35 mouse cellular contexts compared by ENCODE assay signal in the genomic region with DNA sequence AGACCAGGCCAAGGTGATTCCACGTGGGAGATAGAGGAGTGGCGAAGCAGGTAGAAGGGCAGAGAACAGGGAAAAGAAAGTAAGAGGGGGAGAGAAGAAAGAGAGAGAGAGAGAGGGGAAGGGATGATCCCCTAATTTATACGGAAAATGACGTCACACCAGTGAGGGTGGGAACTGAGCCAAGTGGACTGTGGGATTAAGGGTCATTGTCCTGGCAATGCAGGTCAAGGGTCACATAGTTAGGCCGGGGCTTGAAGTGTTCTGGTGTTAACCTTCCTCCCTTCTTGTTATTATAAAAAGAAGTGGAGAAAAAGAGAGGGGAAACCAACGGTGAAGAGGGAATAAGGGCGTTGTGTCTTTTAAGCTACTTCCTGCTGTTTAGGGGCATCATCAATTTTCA. TPM values are rescaled to one million over a fixed set of nuclear protein-coding genes. Genes with fewer than 3 reads are reported as not detected.
DNase-seq lines count a peak whose midpoint lies in the region; ATAC-seq and TF ChIP-seq lines count a peak whose summit lies in the region.
"Had no signal": no experiment of that assay in that cellular context is flagged by ENCODE, and none has a peak within 500 bp of the region (broad histone marks: within the 10 kb centered on the region; RNA-seq: fewer than 3 reads in every experiment).

No protein-coding gene starts in this region.

- no peak for TF ChIP-seq POLR2A in liver, adult 2 months (IDR thresholded peaks at IDR 0.05; ENCODE audit: extremely low read depth, insufficient read depth, low read length)

- no peaks in the 10 kb centered on the region for H3K36me3 ChIP-seq in kidney, embryonic 15.5 days
- H3K36me3 ChIP-seq in liver, adult 2 months (ENCODE audit: control insufficient read depth, insufficient read depth, low read length), result peaks cover 2% of the 10 kb centered on the region; the same call in 1 of the 2 replicates
- H3K36me3 ChIP-seq in liver, postnatal 0 days (replicated peaks; ENCODE audit: insufficient read depth, low read length), result no peaks in the 10 kb centered on the region
- H3K36me3 ChIP-seq: embryonic facial prominence, embryonic 10.5 days; embryonic facial prominence, embryonic 13.5 days; forebrain, embryonic 12.5 days; forebrain, embryonic 15.5 days; G1E; hindbrain, embryonic 10.5 days; hindbrain, embryonic 13.5 days had no signal

- no peaks in the 10 kb centered on the region for H3K4me1 ChIP-seq in kidney, embryonic 15.5 days
- peaks cover 14% of the 10 kb centered on the region for H3K4me1 ChIP-seq in liver, adult 2 months (ENCODE audit: control insufficient read depth, insufficient read depth, low read length)
- no peaks in the 10 kb centered on the region for H3K4me1 ChIP-seq in liver, postnatal 0 days (ENCODE audit: insufficient read depth)
- H3K4me1 ChIP-seq: embryonic facial prominence, embryonic 10.5 days; embryonic facial prominence, embryonic 13.5 days; forebrain, embryonic 12.5 days; forebrain, embryonic 15.5 days; hindbrain, embryonic 10.5 days; hindbrain, embryonic 13.5 days had no signal

- no peak overlapping the region for H3K4me3 ChIP-seq in kidney, embryonic 15.5 days (replicated peaks)
- no peak overlapping the region for H3K4me3 ChIP-seq in liver, adult 2 months (ENCODE audit: insufficient read depth, low read depth, low read length)
- H3K4me3 ChIP-seq in liver, postnatal 0 days (ENCODE audit: low read depth, low read length), result no peak overlapping the region
- H3K4me3 ChIP-seq: embryonic facial prominence, embryonic 10.5 days; embryonic facial prominence, embryonic 13.5 days; erythroblast, embryonic 14.5 days; forebrain, embryonic 12.5 days; forebrain, embryonic 15.5 days; hindbrain, embryonic 10.5 days; hindbrain, embryonic 13.5 days had no signal

- ATAC-seq in kidney, embryonic 15.5 days (replicated peaks; ENCODE audit: low FRiP score), result no peak
- ATAC-seq in liver, postnatal 0 days, result no peak
- ATAC-seq: forebrain, embryonic 15.5 days; hindbrain, embryonic 16.5 days; Patski had no signal

- TF ChIP-seq EP300 in liver, postnatal 0 days (IDR thresholded peaks at IDR 0.05; ENCODE audit: low read depth), result no peak

- no peaks in the 10 kb centered on the region for H3K9me3 ChIP-seq in kidney, embryonic 15.5 days (replicated peaks)
- no peaks in the 10 kb centered on the region for H3K9me3 ChIP-seq in liver, postnatal 0 days (ENCODE audit: low read length)
- H3K9me3 ChIP-seq: embryonic facial prominence, embryonic 10.5 days; embryonic facial prominence, embryonic 13.5 days; forebrain, embryonic 12.5 days; forebrain, embryonic 15.5 days; G1E; hindbrain, embryonic 10.5 days; hindbrain, embryonic 13.5 days had no signal

- peak; percentile 49 for DNase-seq in kidney, adult 11 months
- DNase-seq in liver, adult 2 months (ENCODE audit: extremely low read depth, low read depth, low spot score), result peak; percentile 52
- no peak for DNase-seq in liver, postnatal 0 days
- DNase-seq in kidney, postnatal 14 days, result peak; percentile 20
- no peak for DNase-seq in cerebellum, adult 9-10 months
- DNase-seq in ovary, adult 18-20 months (ENCODE audit: low spot score), result no peak
- DNase-seq: adrenal gland, postnatal 10 days; adrenal gland, postnatal 36 days; B cell, adult 2 months; cerebellum, adult 18-20 months; cerebellum, postnatal 10 days; cerebellum, postnatal 36 days; embryo, embryonic 11 days; gastrocnemius, postnatal 25 days; heart, postnatal 36 days had no signal

- H3K27ac ChIP-seq in kidney, embryonic 15.5 days, result no peak overlapping the region
- H3K27ac ChIP-seq in liver, adult 2 months (replicated peaks; ENCODE audit: insufficient read depth, low read depth, low read length), result no peak overlapping the region
- H3K27ac ChIP-seq in liver, postnatal 0 days (ENCODE audit: low read depth), result no peak overlapping the region
- H3K27ac ChIP-seq: embryonic facial prominence, embryonic 10.5 days; embryonic facial prominence, embryonic 13.5 days; forebrain, embryonic 12.5 days; forebrain, embryonic 15.5 days; hindbrain, embryonic 10.5 days; hindbrain, embryonic 13.5 days had no signal

- no peaks in the 10 kb centered on the region for H3K27me3 ChIP-seq in kidney, embryonic 15.5 days
- H3K27me3 ChIP-seq in liver, adult 2 months (ENCODE audit: control insufficient read depth, insufficient read depth, low read length), result no peaks in the 10 kb centered on the region
- no peaks in the 10 kb centered on the region for H3K27me3 ChIP-seq in liver, postnatal 0 days (ENCODE audit: insufficient read depth, low read length)
- H3K27me3 ChIP-seq: embryonic facial prominence, embryonic 13.5 days; forebrain, embryonic 12.5 days; forebrain, embryonic 15.5 days; hindbrain, embryonic 13.5 days had no signal

- H3K9ac ChIP-seq in kidney, embryonic 15.5 days, result no peak overlapping the region
- no peak overlapping the region for H3K9ac ChIP-seq in liver, adult 2 months (ENCODE audit: low read depth, low read length)
- H3K9ac ChIP-seq in liver, postnatal 0 days (replicated peaks), result no peak overlapping the region
- H3K9ac ChIP-seq: embryonic facial prominence, embryonic 13.5 days; forebrain, embryonic 12.5 days; forebrain, embryonic 15.5 days; hindbrain, embryonic 13.5 days had no signal

- H3K4me2 ChIP-seq in kidney, embryonic 15.5 days, result no peak overlapping the region
- no peak overlapping the region for H3K4me2 ChIP-seq in liver, postnatal 0 days (ENCODE audit: low read depth, low read length)
- H3K4me2 ChIP-seq: embryonic facial prominence, embryonic 13.5 days; forebrain, embryonic 12.5 days; forebrain, embryonic 15.5 days; heart, embryonic 11.5 days; hindbrain, embryonic 13.5 days had no signal

- TF ChIP-seq CTCF in liver, adult 2 months (IDR thresholded peaks at IDR 0.05; ENCODE audit: low read depth, low read length), result no peak
- TF ChIP-seq CTCF in liver, postnatal 0 days (IDR thresholded peaks at IDR 0.05; ENCODE audit: low read depth), result no peak

- WGBS in kidney, embryonic 15.5 days, result 66% methylated on average over 7 of the region's 7 CpGs
- 55% methylated on average over 7 of the region's 7 CpGs for WGBS in liver, adult 2 months
- WGBS in liver, postnatal 0 days (ENCODE audit: insufficient replicate concordance), result 66% methylated on average over 7 of the region's 7 CpGs

- no peaks in the 10 kb centered on the region; the same call in 1 of the 2 replicates for H3K79me2 ChIP-seq in liver, adult 2 months (ENCODE audit: control insufficient read depth, insufficient read depth, low read length)

RNA-seq across cellular contexts. Expression of a gene that starts 3.5 kb away (rescaled TPM):
- polyA plus RNA-seq in kidney, embryonic 15.5 days (2015; fragmentation: Nextera tagmentation; extraction: Ambion mirVana), result 0.36 and 0.45 TPM in 2 replicates
- 74.0 and 111 TPM in 2 replicates for total RNA-seq in liver, adult 2 months (2014; rRNA removed)
- 43.8 and 55.8 TPM in 2 replicates for polyA plus RNA-seq in liver, adult 2 months (2012; rRNA removed)
- polyA plus RNA-seq in liver, postnatal 0 days (2015; fragmentation: Nextera tagmentation; extraction: Ambion mirVana), result 0.59 and 0.70 TPM in 2 replicates
- total RNA-seq: CH12.LX; gastrocnemius, postnatal 25 days; granulocyte monocyte progenitor cell, adult 5-6 weeks; heart, adult 8-10 months; heart, postnatal 36 days had no signal
- polyA plus RNA-seq: embryonic facial prominence, embryonic 10.5 days; embryonic facial prominence, embryonic 13.5 days; erythroblast, embryonic 14.5 days; forebrain, embryonic 12.5 days; forebrain, embryonic 15.5 days; G1E; heart, embryonic 11.5 days; heart, embryonic 14.5 days; heart, postnatal 0 days; hindbrain, embryonic 10.5 days; hindbrain, embryonic 13.5 days; hindbrain, embryonic 16.5 days had no signal

RNA-seq across cellular contexts. Expression of a gene that starts 28.2 kb away (rescaled TPM):
- 0.19 TPM in 1 of 2 replicates, not detected in the other for polyA plus RNA-seq in kidney, embryonic 15.5 days (2015; fragmentation: Nextera tagmentation; extraction: Ambion mirVana)
- total RNA-seq in liver, adult 2 months (2014; rRNA removed), result 75.6 and 121 TPM in 2 replicates
- polyA plus RNA-seq in liver, adult 2 months (2012; rRNA removed), result 54.4 and 60.2 TPM in 2 replicates
- 15.7 and 16.7 TPM in 2 replicates for polyA plus RNA-seq in liver, postnatal 0 days (2015; fragmentation: Nextera tagmentation; extraction: Ambion mirVana)
- total RNA-seq: CH12.LX; granulocyte monocyte progenitor cell, adult 5-6 weeks had no signal
- polyA plus RNA-seq: embryonic facial prominence, embryonic 10.5 days; erythroblast, embryonic 14.5 days; G1E; heart, embryonic 11.5 days; hindbrain, embryonic 10.5 days; Patski had no signal

RNA-seq across cellular contexts. Expression of a gene that starts 44.8 kb away (rescaled TPM):
- 0.34 TPM in 1 of 2 replicates, not detected in the other for polyA plus RNA-seq in kidney, embryonic 15.5 days (2015; fragmentation: Nextera tagmentation; extraction: Ambion mirVana)
- not detected in 2 replicates for total RNA-seq in liver, adult 2 months (2014; rRNA removed)
- not detected in 2 replicates for polyA plus RNA-seq in liver, adult 2 months (2012; rRNA removed)
- polyA plus RNA-seq in liver, postnatal 0 days (2015; fragmentation: Nextera tagmentation; extraction: Ambion mirVana), result 0.69 TPM in 1 of 2 replicates, not detected in the other
- total RNA-seq: CH12.LX; G1E; gastrocnemius, postnatal 25 days; granulocyte monocyte progenitor cell, adult 5-6 weeks had no signal
- polyA plus RNA-seq: cortical plate, adult 2 months; embryonic facial prominence, embryonic 13.5 days; erythroblast, embryonic 14.5 days; forebrain, embryonic 12.5 days; forebrain, embryonic 15.5 days; G1E; heart, embryonic 14.5 days; heart, postnatal 0 days; hindbrain, embryonic 10.5 days; hindbrain, embryonic 13.5 days; hindbrain, embryonic 16.5 days had no signal

RNA-seq across cellular contexts. Expression of a gene that starts 44.9 kb away (rescaled TPM):
- 0.12 and 0.14 TPM in 2 replicates for polyA plus RNA-seq in kidney, embryonic 15.5 days (2015; fragmentation: Nextera tagmentation; extraction: Ambion mirVana)
- 0.18 and 0.27 TPM in 2 replicates for total RNA-seq in liver, adult 2 months (2014; rRNA removed)
- 0.20 TPM in 2 replicates for polyA plus RNA-seq in liver, adult 2 months (2012; rRNA removed)
- 0.20 TPM in 2 replicates for polyA plus RNA-seq in liver, postnatal 0 days (2015; fragmentation: Nextera tagmentation; extraction: Ambion mirVana)
- total RNA-seq: CH12.LX; granulocyte monocyte progenitor cell, adult 5-6 weeks had no signal
- polyA plus RNA-seq: erythroblast, embryonic 14.5 days; forebrain, embryonic 12.5 days; forebrain, embryonic 15.5 days; G1E; heart, embryonic 11.5 days; heart, embryonic 14.5 days; heart, postnatal 0 days; hindbrain, embryonic 10.5 days; hindbrain, embryonic 13.5 days had no signal

RNA-seq across cellular contexts. Expression of a gene that starts 45.3 kb away (rescaled TPM):
- 2.0 TPM in 2 replicates for polyA plus RNA-seq in kidney, embryonic 15.5 days (2015; fragmentation: Nextera tagmentation; extraction: Ambion mirVana)
- total RNA-seq in liver, adult 2 months (2014; rRNA removed), result not detected in 2 replicates
- 0.05 TPM in 1 of 2 replicates, not detected in the other for polyA plus RNA-seq in liver, adult 2 months (2012; rRNA removed)
- polyA plus RNA-seq in liver, postnatal 0 days (2015; fragmentation: Nextera tagmentation; extraction: Ambion mirVana), result not detected in 2 replicates
- total RNA-seq: adrenal gland, adult 18-20 months; CH12.LX; gastrocnemius, adult 8-10 months; gastrocnemius, postnatal 25 days; granulocyte monocyte progenitor cell, adult 5-6 weeks; heart, adult 8-10 months; heart, postnatal 36 days had no signal
- polyA plus RNA-seq: cortical plate, adult 2 months; embryonic facial prominence, embryonic 10.5 days; embryonic facial prominence, embryonic 13.5 days; erythroblast, embryonic 14.5 days; forebrain, embryonic 12.5 days; forebrain, embryonic 15.5 days; G1E; heart, embryonic 11.5 days; heart, embryonic 14.5 days; heart, postnatal 0 days; hindbrain, embryonic 10.5 days; hindbrain, embryonic 13.5 days; hindbrain, embryonic 16.5 days; Patski had no signal

Comparison
In these comparisons a context has a peak if more than half of its experiments do, and no peak if none do; other contexts are left out.
1. DNase-seq: peak in kidney, adult 11 months (single experiment), liver, adult 2 months (single experiment) and kidney, postnatal 14 days (single experiment); none in liver, postnatal 0 days (single experiment), cerebellum, adult 9-10 months (single experiment) and ovary, adult 18-20 months (single experiment).
2. RNA of a gene that starts 3.5 kb away (polyA plus RNA-seq): 43.8 to 55.8 TPM in liver, adult 2 months; 0.59 to 0.70 TPM in liver, postnatal 0 days and 0.36 to 0.45 TPM in kidney, embryonic 15.5 days; every median in the first group is over 10 times any median in the second.
3. RNA of a gene that starts 28.2 kb away (polyA plus RNA-seq): 54.4 to 60.2 TPM in liver, adult 2 months and 15.7 to 16.7 TPM in liver, postnatal 0 days; 0.19 TPM in kidney, embryonic 15.5 days; every median in the first group is over 10 times any median in the second.